Mouse (Mus musculus) myocyte (in vitro differentiated cells): ENCODE measurements around the gene Slc39a11.

ENCODE experiments used
- POLR2A ChIP-seq: IDR thresholded peaks from one replicate; pipeline ENCODE4 v1.6.1; 2011; ENCODE audit warnings: low read depth, mild to moderate bottlenecking, control low read depth, moderate library complexity; ENCODE audit not compliant: insufficient read length
- POLR2AphosphoS2 ChIP-seq: IDR thresholded peaks from one replicate; pipeline ENCODE4 v1.6.1; 2011; ENCODE audit warnings: low read depth, control low read depth; ENCODE audit not compliant: insufficient read length
- REST ChIP-seq: IDR thresholded peaks from one replicate; pipeline ENCODE4 v1.6.1; 2011; ENCODE audit warnings: mild to moderate bottlenecking, control low read depth, moderate library complexity; ENCODE audit not compliant: insufficient read depth, insufficient read length

DNA sequence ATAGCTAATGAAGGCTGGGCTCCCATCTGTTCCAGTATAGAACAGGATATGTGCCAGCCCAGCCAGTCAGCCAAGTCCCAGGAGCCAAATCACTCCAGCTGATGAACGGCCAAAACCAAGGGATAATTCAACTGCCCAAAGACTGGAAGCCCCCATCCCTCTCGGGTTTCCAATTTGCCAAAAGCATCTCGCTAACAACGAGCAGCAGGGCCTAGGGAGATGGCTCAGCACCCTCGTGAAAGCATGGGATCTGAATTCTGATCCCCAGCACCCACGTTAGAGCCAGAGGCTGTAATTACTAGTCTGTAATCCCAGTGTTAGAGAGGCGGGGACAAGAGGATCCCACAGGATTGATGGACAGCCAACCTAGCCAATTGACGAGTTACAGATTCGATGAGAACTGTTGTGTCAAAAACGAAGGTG lies 15.2 kb downstream of the Slc39a11 start:
- TF ChIP-seq POLR2AphosphoS2 (no peak), POLR2A (no peak), REST (no peak)
